9 mouse cellular contexts compared by ENCODE assay signal in genomic region chr9:106288864-106289263, GRCm38 (mm10). TPM values are rescaled to one million over a fixed set of nuclear protein-coding genes. Genes with fewer than 3 reads are reported as not detected.
A peak's percentile ranks its signal among the peaks of the same experiment; 100 is the strongest.
DNase-seq lines count a peak whose midpoint lies in the region; ATAC-seq and TF ChIP-seq lines count a peak whose summit lies in the region.
"Had no signal": no experiment of that assay in that cellular context is flagged by ENCODE, and none has a peak within 500 bp of the region (broad histone marks: within the 10 kb centered on the region; RNA-seq: fewer than 3 reads in every experiment).

No protein-coding gene starts in this region.

- no peaks in the 10 kb centered on the region for H3K36me3 ChIP-seq in MEL (ENCODE audit: control insufficient read depth in 1 of 2, insufficient read depth in 2 of 2, low read length in 2 of 2)
- no peaks in the 10 kb centered on the region for H3K36me3 ChIP-seq in forebrain, embryonic 15.5 days
- H3K36me3 ChIP-seq in hindbrain, embryonic 10.5 days, result peaks cover 78% of the 10 kb centered on the region
- H3K36me3 ChIP-seq in lung, embryonic 16.5 days (ENCODE audit: control insufficient read depth, insufficient read depth, low read length), result peaks cover 11% of the 10 kb centered on the region

- TF ChIP-seq EP300 in MEL (IDR thresholded peaks at IDR 0.05; ENCODE audit: low read depth in 1 of 2, low read length in 2 of 2), result no peak

- H3K4me2 ChIP-seq in forebrain, embryonic 15.5 days (replicated peaks), result no peak overlapping the region
- H3K4me2 ChIP-seq in lung, embryonic 16.5 days (ENCODE audit: low read depth, low read length), result no peak overlapping the region
- H3K4me2 ChIP-seq: limb, embryonic 15.5 days had no signal

- peak; percentile 63 to 80 (median 80) for TF ChIP-seq CTCF in MEL (IDR thresholded peaks at IDR 0.05 in 2 of 3, conservative IDR thresholded peaks at IDR 0.05 in 1 of 3; ENCODE audit: control insufficient read depth in 1 of 3, insufficient read depth in 1 of 3, low read depth in 2 of 3, low read length in 3 of 3, poor library complexity in 1 of 3, severe bottlenecking in 1 of 3)

- 23% methylated on average over 3 of the region's 3 CpGs for WGBS in forebrain, embryonic 15.5 days
- 22% methylated on average over 3 of the region's 3 CpGs for WGBS in hindbrain, embryonic 10.5 days
- 17% methylated on average over 3 of the region's 3 CpGs for WGBS in lung, embryonic 16.5 days

- no peak overlapping the region for H3K4me3 ChIP-seq in MEL (ENCODE audit: control insufficient read depth in 1 of 2, insufficient read depth in 1 of 2, low read depth in 2 of 2, low read length in 2 of 2)
- H3K4me3 ChIP-seq in forebrain, embryonic 15.5 days, result no peak overlapping the region
- no peak overlapping the region for H3K4me3 ChIP-seq in hindbrain, embryonic 10.5 days
- no peak overlapping the region for H3K4me3 ChIP-seq in lung, embryonic 16.5 days (ENCODE audit: low read length)
- H3K4me3 ChIP-seq: limb, embryonic 15.5 days had no signal

- peak; percentile 55 for ATAC-seq in forebrain, embryonic 15.5 days (replicated peaks)
- peak; percentile 67; the same call in 1 of the 2 replicates for ATAC-seq in lung, embryonic 16.5 days (ENCODE audit: low read depth)

- peak; percentile 74 for DNase-seq in MEL (ENCODE audit: low read depth, low spot score)
- peak; percentile 71 to 82 for DNase-seq in cerebellum, adult 18-20 months
- DNase-seq in hindbrain, embryonic 10.5 days (ENCODE audit: low spot score), result peak; percentile 65
- peak; percentile 75 to 91 for DNase-seq in layer of hippocampus, adult 8-10 months (ENCODE audit: low spot score in 2 of 2)
- DNase-seq in right cerebral cortex, adult 18-20 months, result peak; percentile 88
- DNase-seq in thymus, postnatal 4 days, result peak; percentile 87

- H3K4me1 ChIP-seq in MEL (ENCODE audit: control insufficient read depth in 1 of 2, insufficient read depth in 2 of 2, low read length in 2 of 2), result no peaks in the 10 kb centered on the region
- no peaks in the 10 kb centered on the region for H3K4me1 ChIP-seq in forebrain, embryonic 15.5 days
- no peaks in the 10 kb centered on the region for H3K4me1 ChIP-seq in hindbrain, embryonic 10.5 days (replicated peaks)
- no peaks in the 10 kb centered on the region; the same call in 1 of the 2 replicates for H3K4me1 ChIP-seq in lung, embryonic 16.5 days (replicated peaks; ENCODE audit: control insufficient read depth, insufficient read depth, low read length)

- no peaks in the 10 kb centered on the region for H3K9me3 ChIP-seq in MEL (replicated peaks; ENCODE audit: insufficient read depth, low read length)
- no peaks in the 10 kb centered on the region for H3K9me3 ChIP-seq in forebrain, embryonic 15.5 days
- no peaks in the 10 kb centered on the region for H3K9me3 ChIP-seq in hindbrain, embryonic 10.5 days
- H3K9me3 ChIP-seq in lung, embryonic 16.5 days (ENCODE audit: control insufficient read depth, low read length), result no peaks in the 10 kb centered on the region
- H3K9me3 ChIP-seq: limb, embryonic 15.5 days had no signal

- H3K79me2 ChIP-seq in MEL (ENCODE audit: control insufficient read depth, insufficient read depth, low read length, poor library complexity), result no peaks in the 10 kb centered on the region

- H3K27me3 ChIP-seq in MEL (ENCODE audit: control insufficient read depth in 1 of 2, insufficient read depth in 2 of 2, low read length in 2 of 2), result no peaks in the 10 kb centered on the region
- H3K27me3 ChIP-seq in forebrain, embryonic 15.5 days, result no peaks in the 10 kb centered on the region
- H3K27me3 ChIP-seq in hindbrain, embryonic 10.5 days (ENCODE audit: insufficient read depth, poor library complexity, severe bottlenecking), result no peaks in the 10 kb centered on the region
- no peaks in the 10 kb centered on the region for H3K27me3 ChIP-seq in lung, embryonic 16.5 days (ENCODE audit: control insufficient read depth, insufficient read depth, low read depth, low read length)
- H3K27me3 ChIP-seq: limb, embryonic 15.5 days had no signal

- H3K27ac ChIP-seq in MEL (ENCODE audit: control insufficient read depth, low read depth, low read length), result no peak overlapping the region
- H3K27ac ChIP-seq in forebrain, embryonic 15.5 days (replicated peaks), result no peak overlapping the region
- H3K27ac ChIP-seq in hindbrain, embryonic 10.5 days, result no peak overlapping the region
- H3K27ac ChIP-seq in lung, embryonic 16.5 days (ENCODE audit: low read length), result no peak overlapping the region
- H3K27ac ChIP-seq: limb, embryonic 15.5 days had no signal

- no peak overlapping the region for H3K9ac ChIP-seq in MEL (ENCODE audit: control insufficient read depth, low read depth, low read length, poor library complexity, severe bottlenecking)
- no peak overlapping the region for H3K9ac ChIP-seq in forebrain, embryonic 15.5 days (replicated peaks)
- H3K9ac ChIP-seq in lung, embryonic 16.5 days (ENCODE audit: low read length), result no peak overlapping the region
- H3K9ac ChIP-seq: limb, embryonic 15.5 days had no signal

- TF ChIP-seq POLR2A in MEL (IDR thresholded peaks at IDR 0.05; ENCODE audit: control insufficient read depth in 1 of 2, insufficient read depth in 1 of 2, low read depth in 1 of 2, low read length in 2 of 2, poor library complexity in 1 of 2), result no peak

- TF ChIP-seq RAD21 in MEL (IDR thresholded peaks at IDR 0.05; ENCODE audit: low read depth, low read length), result peak; percentile 60

TF ChIP-seq in MEL, 35 proteins besides CTCF, POLR2A, EP300 and RAD21:
- no peak for TF ChIP-seq BHLHE40 (IDR thresholded peaks at IDR 0.05; ENCODE audit: borderline replicate concordance, low read depth, low read length)
- TF ChIP-seq ZC3H11A (IDR thresholded peaks at IDR 0.05; ENCODE audit: low read depth, low read length), result peak; percentile 40
- TF ChIP-seq JUND (IDR thresholded peaks at IDR 0.05; ENCODE audit: low read depth, low read length), result no peak
- peak; percentile 91 for TF ChIP-seq SMC3 (IDR thresholded peaks at IDR 0.05; ENCODE audit: low read depth, low read length)

RNA-seq across cellular contexts. Expression of gene Poc1a, which starts 8.0 kb away (rescaled TPM):
- total RNA-seq in MEL (2012; rRNA removed), result 33.8 and 37.6 TPM in 2 replicates
- 10 to 100 TPM in 1 of 2 experiments, not detected in 1; 41.3 TPM for polyA plus RNA-seq in MEL (2012; ENCODE audit: insufficient read depth in 1 of 2, insufficient read length in 2 of 2, low read depth in 1 of 2, low replicate concordance in 2 of 2, missing spikeins in 1 of 2)
- 13.1 and 13.4 TPM in 2 replicates for polyA plus RNA-seq in forebrain, embryonic 15.5 days (2015; fragmentation: Nextera tagmentation; extraction: Ambion mirVana)
- polyA plus RNA-seq in hindbrain, embryonic 10.5 days (2016; fragmentation: Nextera tagmentation; extraction: Ambion mirVana), result 36.7 and 41.8 TPM in 2 replicates
- 10 to 100 TPM; 14.7 to 17.7 (median 16.2) TPM for total RNA-seq in layer of hippocampus, adult 8-10 months (2022)
- 32.3 and 32.4 TPM in 2 replicates for polyA plus RNA-seq in lung, embryonic 16.5 days (2015; fragmentation: Nextera tagmentation; extraction: Ambion mirVana)

RNA-seq across cellular contexts. Expression of gene Alas1, which starts 40.4 kb away (rescaled TPM):
- total RNA-seq in MEL (2012; rRNA removed), result 14.4 and 19.8 TPM in 2 replicates
- 10 to 100 TPM in 1 of 2 experiments, not detected in 1; 15.3 TPM for polyA plus RNA-seq in MEL (2012; ENCODE audit: insufficient read depth in 1 of 2, insufficient read length in 2 of 2, low read depth in 1 of 2, low replicate concordance in 2 of 2, missing spikeins in 1 of 2)
- 93.6 and 101 TPM in 2 replicates for polyA plus RNA-seq in forebrain, embryonic 15.5 days (2015; fragmentation: Nextera tagmentation; extraction: Ambion mirVana)
- polyA plus RNA-seq in hindbrain, embryonic 10.5 days (2016; fragmentation: Nextera tagmentation; extraction: Ambion mirVana), result 60.4 and 78.6 TPM in 2 replicates
- 100 to 1,000 TPM; 146 to 162 (median 156) TPM for total RNA-seq in layer of hippocampus, adult 8-10 months (2022)
- 139 and 145 TPM in 2 replicates for polyA plus RNA-seq in lung, embryonic 16.5 days (2015; fragmentation: Nextera tagmentation; extraction: Ambion mirVana)
